Mouse (Mus musculus) MEL (cell line): ENCODE results near the gene Ccnc.

Experiments
- E2F4 ChIP-seq: IDR thresholded peaks from 2 replicates; pipeline ENCODE4 v1.6.1; 2011; ENCODE audit warnings: low read depth, low read length, improper control_type of control experiment, borderline replicate concordance
- MAZ ChIP-seq: IDR thresholded peaks from 2 replicates; pipeline ENCODE4 v1.6.1; 2012; ENCODE audit warnings: low read depth, mild to moderate bottlenecking, inconsistent platforms, low read length, improper control_type of control experiment
- USF1 ChIP-seq: IDR thresholded peaks from 2 replicates; pipeline ENCODE4 v1.6.1; 2014; ENCODE audit warnings: low read depth, mild to moderate bottlenecking, inconsistent platforms, low read length, improper control_type of control experiment, moderate library complexity

GRCm38 (mm10) chr4:21687783-21688702, 39.5 kb upstream of the Ccnc start:
- no peak for TF ChIP-seq E2F4
- TF ChIP-seq USF1 = no peak
- TF ChIP-seq MAZ = no peak
